Mouse (Mus musculus) midbrain, postnatal 0 days (tissue): ENCODE data around the gene Myocos. TPM values are rescaled to one million over a fixed set of nuclear protein-coding genes. Genes with fewer than 3 reads are reported as not detected.
"Not testable (repeated sequence)": the region's sequence is repeated elsewhere in the genome, so short reads cannot be mapped to it uniquely, and the experiment has no call there.

Experiments used
- ATAC-seq: fragments of 200-750 bp; cut with Nextera tagmentation; 2 replicates; pipeline ENCODE4 v1.8.0; 2017; ENCODE audit warnings: moderate number of reproducible peaks, mild to moderate bottlenecking, moderate TSS enrichment, moderate library complexity; ENCODE audit not compliant: low FRiP score
- DNase-seq: peaks from one replicate; pipeline ENCODE4 v3.0.0-alpha.2; 2015; ENCODE audit warnings: low spot score
- H3K27ac ChIP-seq: fragments of 300-500 bp; sonication (generic); 2 replicates; pipeline ENCODE4 v1.5.1; 2014; ENCODE audit warnings: low read depth, mild to moderate bottlenecking, low read length, mixed read lengths
- H3K27me3 ChIP-seq: fragments of 300-500 bp; sonication (generic); 2 replicates; pipeline ENCODE4 v1.6.1; 2014; ENCODE audit warnings: low read length, control low read depth, mixed read lengths; ENCODE audit not compliant: insufficient read depth
- H3K36me3 ChIP-seq: fragments of 300-500 bp; sonication (generic); 2 replicates; pipeline ENCODE4 v1.6.1; 2014; ENCODE audit warnings: low read length, control low read depth, mixed read lengths; ENCODE audit not compliant: insufficient read depth
- H3K4me1 ChIP-seq: fragments of 300-500 bp; sonication (generic); 2 replicates; pipeline ENCODE4 v1.6.1; 2014; ENCODE audit warnings: mild to moderate bottlenecking, control low read depth, antibody characterized with exemption, low read length, mixed read lengths; ENCODE audit not compliant: insufficient read depth
- H3K4me2 ChIP-seq: fragments of 300-500 bp; sonication (generic); 2 replicates; pipeline ENCODE4 v1.6.1; 2014; ENCODE audit warnings: low read depth, mild to moderate bottlenecking, low read length, mixed read lengths; ENCODE audit not compliant: poor library complexity, severe bottlenecking
- H3K4me3 ChIP-seq: fragments of 300-500 bp; sonication (generic); 2 replicates; pipeline ENCODE4 v1.5.1; 2014; ENCODE audit warnings: low read depth, mild to moderate bottlenecking, low read length, moderate library complexity
- H3K9ac ChIP-seq: fragments of 300-500 bp; sonication (generic); replicated peaks from 2 replicates; pipeline ENCODE4 v1.6.1; 2014; ENCODE audit warnings: mild to moderate bottlenecking, low read length, moderate library complexity, mixed read lengths; ENCODE audit not compliant: poor library complexity, severe bottlenecking
- H3K9me3 ChIP-seq: fragments of 300-500 bp; sonication (generic); 2 replicates; pipeline ENCODE4 v1.6.1; 2016; ENCODE audit warnings: low read length, control low read depth
- CTCF ChIP-seq: IDR thresholded peaks from 2 replicates; pipeline ENCODE4 v1.5.1; 2016; ENCODE audit warnings: antibody characterized with exemption, mild to moderate bottlenecking
- WGBS: fragments of 180-500 bp; shearing (Covaris S2); extraction: QIAGEN DNeasy Blood & Tissue Kit; methylation state at CpG from one replicate; pipeline ENCODE4 v1.1.7; 2014; 5-methylcytosine and 5-hydroxymethylcytosine counted together
- polyA plus RNA-seq: library from polyadenylated mRNA; unstranded; fragments of >200 nt; fragmentation: Nextera tagmentation; extraction: Ambion mirVana; gene quantifications from 2 replicates; pipeline ENCODE4 v1.2.1, GENCODE M21; 2015
- total RNA-seq: library from RNA; depleted of rRNA; stranded (reverse); fragments of >200 nt; gene quantifications from 2 replicates; pipeline ENCODE4 v1.2.3, GENCODE M21; 2014

Gene Myocos
- total and polyA plus RNA-seq, 2 experiments from 2014 or later: not detected

DNA sequence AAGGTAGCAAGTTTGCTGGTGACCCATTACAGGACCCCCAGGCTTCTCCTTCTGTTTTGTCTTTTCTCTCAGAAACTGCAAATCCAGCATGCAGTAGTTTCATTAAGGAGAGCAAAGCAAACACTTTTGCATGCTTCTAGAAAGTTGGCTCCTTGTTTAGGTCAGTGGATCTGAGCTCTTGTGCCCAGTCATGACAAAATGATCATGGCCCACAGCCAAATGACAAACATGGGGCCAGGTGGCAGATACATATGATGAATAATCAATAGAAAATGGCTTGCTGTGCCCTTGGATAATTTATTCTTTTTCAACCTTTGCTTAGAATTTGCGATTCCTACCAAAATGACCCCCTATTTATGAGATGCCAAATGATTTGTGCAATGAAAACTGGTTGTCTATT is 18.2 kb downstream of the Myocos start:
- Histone ChIP-seq H3K9me3 (no peaks in the 10 kb centered on the region), H3K4me2 (no peak overlapping the region), H3K9ac (no peak overlapping the region), H3K27me3 (no peaks in the 10 kb centered on the region), H3K27ac (no peak overlapping the region), H3K4me1 (no peaks in the 10 kb centered on the region), H3K36me3 (no peaks in the 10 kb centered on the region), H3K4me3 (no peak overlapping the region)
- DNase-seq (peak; percentile 26), ATAC-seq (no peak)
- 87% methylated on average over 1 of the region's 1 CpGs for WGBS
- no peak for TF ChIP-seq CTCF

- 83% methylated on average over 10 of the region's 10 CpGs for WGBS
These were observed 18.8 kb downstream of the Myocos start, which contains the start of gene Myoc for GRCm38 (mm10) chr1:162639051-162639750. Myoc (plus strand) TSS chr1:162639155.

GRCm38 (mm10) chr1:162638535-162638934 is 19.5 kb downstream of the Myocos start:
- Histone ChIP-seq H3K9me3 (0 out of 2 replicates have a peak, but pooled peaks cover 2% of the 10 kb centered on the region), H3K4me2 (no peak overlapping the region), H3K4me1 (no peaks in the 10 kb centered on the region), H3K4me3 (no peak overlapping the region), H3K36me3 (no peaks in the 10 kb centered on the region), H3K27ac (no peak overlapping the region), H3K27me3 (no peaks in the 10 kb centered on the region), H3K9ac (no peak overlapping the region)
- DNase-seq (no peak), ATAC-seq (no peak)
- no peak for TF ChIP-seq CTCF
- WGBS: 90% methylated on average over 4 of the region's 4 CpGs

More at GRCm38 (mm10) chr1:162639051-162639750, 18.8 kb downstream of the Myocos start, which contains the start of gene Myoc:
- Histone ChIP-seq H3K9me3 (0 out of 2 replicates have a peak, but pooled peaks cover 2% of the 10 kb centered on the region), H3K27me3 (no peaks in the 10 kb centered on the region), H3K9ac (no peak within 1 kb of the TSS), H3K36me3 (no peaks in the 10 kb centered on the region), H3K4me3 (no peak within 1 kb of the TSS), H3K4me2 (no peak within 1 kb of the TSS), H3K27ac (no peak within 1 kb of the TSS), H3K4me1 (no peaks in the 10 kb centered on the region)
- ATAC-seq (no peak), DNase-seq (no peak)
- no peak for TF ChIP-seq CTCF

- Histone ChIP-seq H3K4me1 (no peaks in the 10 kb centered on the region), H3K9ac (no peak overlapping the region), H3K36me3 (no peaks in the 10 kb centered on the region), H3K9me3 (0 out of 2 replicates have a peak, but pooled peaks cover 2% of the 10 kb centered on the region), H3K27me3 (no peaks in the 10 kb centered on the region), H3K27ac (no peak overlapping the region), H3K4me2 (no peak overlapping the region), H3K4me3 (no peak overlapping the region)
- no peak for ATAC-seq
- TF ChIP-seq CTCF: no peak
- DNase-seq: no peak
- 61% methylated on average over 3 of the region's 3 CpGs for WGBS
These were observed 21.5 kb downstream of the Myocos start for GRCm38 (mm10) chr1:162636516-162636915.

DNA sequence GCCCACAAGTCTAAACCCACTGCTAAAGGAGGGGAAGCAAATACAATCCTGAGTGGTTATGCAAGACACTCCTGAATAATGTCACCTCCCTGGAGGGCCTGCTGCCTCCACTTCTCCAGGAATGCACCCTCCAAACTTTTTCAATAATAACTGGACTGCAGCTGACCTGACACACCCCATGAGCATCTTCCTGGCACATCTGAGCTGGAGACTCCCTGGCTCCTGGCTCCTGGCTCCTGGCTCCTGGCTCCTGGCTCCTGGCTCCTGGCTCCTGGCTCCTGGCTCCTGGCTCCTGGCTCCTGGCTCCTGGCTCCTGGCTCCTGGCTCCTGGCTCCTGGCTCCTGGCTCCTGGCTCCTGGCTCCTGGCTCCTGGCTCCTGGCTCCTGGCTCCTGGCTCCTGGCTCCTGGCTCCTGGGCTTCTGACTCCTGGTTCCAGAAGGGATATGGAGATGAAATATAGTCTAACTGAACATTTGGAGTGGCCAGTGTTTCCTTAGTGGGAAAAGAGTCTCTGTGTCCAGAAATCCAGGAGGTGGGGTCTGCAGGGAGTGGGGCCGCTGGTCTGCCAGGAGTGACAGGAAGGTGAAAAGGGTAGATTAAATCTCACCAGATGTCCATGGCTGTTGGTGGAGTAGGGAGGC is 22.6 kb downstream of the Myocos start:
- H3K27me3 ChIP-seq, H3K4me3 ChIP-seq, H3K9me3 ChIP-seq, H3K4me2 ChIP-seq, H3K36me3 ChIP-seq, DNase-seq, H3K9ac ChIP-seq, H3K27ac ChIP-seq, ATAC-seq, H3K4me1 ChIP-seq: not testable (repeated sequence)
- WGBS: 74% methylated on average over 1 of the region's 1 CpGs

- ATAC-seq, H3K27me3 ChIP-seq, DNase-seq, H3K4me3 ChIP-seq, H3K4me1 ChIP-seq, H3K4me2 ChIP-seq, H3K36me3 ChIP-seq, H3K9me3 ChIP-seq, H3K9ac ChIP-seq, H3K27ac ChIP-seq: not testable (repeated sequence)
- 96% methylated on average over 15 of the region's 15 CpGs for WGBS
These were observed 29.7 kb downstream of the Myocos start for GRCm38 (mm10) chr1:162628326-162628725.

GRCm38 (mm10) chr1:162627821-162628220 is 30.2 kb downstream of the Myocos start:
- H3K9ac ChIP-seq, H3K36me3 ChIP-seq, H3K4me2 ChIP-seq, H3K4me1 ChIP-seq, H3K4me3 ChIP-seq, H3K27ac ChIP-seq, H3K27me3 ChIP-seq, DNase-seq, ATAC-seq, H3K9me3 ChIP-seq: not testable (repeated sequence)
- 77% methylated on average over 4 of the region's 4 CpGs for WGBS
